Mouse (Mus musculus): ENCODE results near the gene Treh. TPM values are rescaled to one million over a fixed set of nuclear protein-coding genes. Genes with fewer than 3 reads are reported as not detected.

The Treh gene
- polyA plus RNA-seq, 1 experiment from 2014 or later, result not detected

Other genes with a start within 250 kb of the Treh start
- gene Foxr1, start 232.1 kb upstream of the Treh start, polyA plus RNA-seq (2014; fragmentation: Nextera tagmentation; extraction: Ambion mirVana), result not detected in 2 replicates
- gene Upk2, start 218.3 kb upstream of the Treh start, polyA plus RNA-seq (2014; fragmentation: Nextera tagmentation; extraction: Ambion mirVana), result not detected in 2 replicates
- gene Bcl9l, start 190.4 kb upstream of the Treh start, polyA plus RNA-seq (2014; fragmentation: Nextera tagmentation; extraction: Ambion mirVana), result 8.7 and 10.6 TPM in 2 replicates
- gene Cxcr5, start 111.4 kb upstream of the Treh start, polyA plus RNA-seq (2014; fragmentation: Nextera tagmentation; extraction: Ambion mirVana), result 0.09 TPM in 1 of 2 replicates, not detected in the other
- 16.2 and 17.2 TPM in 2 replicates for gene Ddx6, start 68.3 kb upstream of the Treh start, polyA plus RNA-seq (2014; fragmentation: Nextera tagmentation; extraction: Ambion mirVana)
- 43.5 and 46.0 TPM in 2 replicates for gene Phldb1, start 62.0 kb downstream of the Treh start, polyA plus RNA-seq (2014; fragmentation: Nextera tagmentation; extraction: Ambion mirVana)
- gene Arcn1, start 94.6 kb downstream of the Treh start, polyA plus RNA-seq (2014; fragmentation: Nextera tagmentation; extraction: Ambion mirVana), result 171 and 185 TPM in 2 replicates
- 121 TPM in 2 replicates for gene Ift46, start 94.7 kb downstream of the Treh start, polyA plus RNA-seq (2014; fragmentation: Nextera tagmentation; extraction: Ambion mirVana)
- gene Tmem25, start 126.1 kb downstream of the Treh start, polyA plus RNA-seq (2014; fragmentation: Nextera tagmentation; extraction: Ambion mirVana), result 2.4 and 3.6 TPM in 2 replicates
- not detected in 2 replicates for gene Ttc36, start 129.8 kb downstream of the Treh start, polyA plus RNA-seq (2014; fragmentation: Nextera tagmentation; extraction: Ambion mirVana)
- 18.2 and 23.2 TPM in 2 replicates for gene Kmt2a, start 208.1 kb downstream of the Treh start, polyA plus RNA-seq (2014; fragmentation: Nextera tagmentation; extraction: Ambion mirVana)
- gene Atp5l, start 247.5 kb downstream of the Treh start, polyA plus RNA-seq (2014; fragmentation: Nextera tagmentation; extraction: Ambion mirVana), result 496 and 546 TPM in 2 replicates